Mouse (Mus musculus) stomach, embryonic 15.5 days (tissue): ENCODE measurements at regions not wholly inside any gene's neighbourhood (a gene's known extent, or its start where the extent isn't known, plus 50 kb on each side); places are given as distances from the start of the nearest gene placed in this dataset.

ENCODE experiments used
- ATAC-seq: fragments of 200-750 bp; cut with Nextera tagmentation; 2 replicates; pipeline ENCODE4 v1.8.0; 2017; ENCODE audit warnings: low read depth, moderate number of reproducible peaks, moderate TSS enrichment; ENCODE audit not compliant: insufficient read depth, low FRiP score
- H3K27ac ChIP-seq: fragments of 300-500 bp; sonication (generic); 2 replicates; pipeline ENCODE4 v1.5.1; 2015; ENCODE audit warnings: mild to moderate bottlenecking, inconsistent platforms
- H3K27me3 ChIP-seq: fragments of 300-500 bp; sonication (generic); replicated peaks from 2 replicates; pipeline ENCODE4 v1.6.1; 2015; ENCODE audit warnings: inconsistent platforms
- H3K36me3 ChIP-seq: fragments of 300-500 bp; sonication (generic); 2 replicates; pipeline ENCODE4 v1.6.1; 2015; ENCODE audit warnings: inconsistent platforms
- H3K4me1 ChIP-seq: fragments of 300-500 bp; sonication (generic); 2 replicates; pipeline ENCODE4 v1.6.1; 2015; ENCODE audit warnings: inconsistent platforms
- H3K4me2 ChIP-seq: fragments of 300-500 bp; sonication (generic); 2 replicates; pipeline ENCODE4 v1.6.1; 2015; ENCODE audit warnings: mild to moderate bottlenecking, inconsistent platforms
- H3K4me3 ChIP-seq: fragments of 300-500 bp; sonication (generic); replicated peaks from 2 replicates; pipeline ENCODE4 v1.5.1; 2015; ENCODE audit warnings: inconsistent platforms
- H3K9ac ChIP-seq: fragments of 300-500 bp; sonication (generic); 2 replicates; pipeline ENCODE4 v1.6.1; 2015; ENCODE audit warnings: inconsistent platforms
- H3K9me3 ChIP-seq: fragments of 300-500 bp; sonication (generic); 2 replicates; pipeline ENCODE4 v1.6.1; 2016; ENCODE audit warnings: inconsistent platforms
- WGBS: fragments of 180-500 bp; shearing (Covaris S2); methylation state at CpG from one replicate; pipeline ENCODE4 v1.1.7; 2015; 5-methylcytosine and 5-hydroxymethylcytosine counted together

GRCm38 (mm10) chr13:69182478-69182877 lies 183.1 kb upstream of the Adcy2 start:
- H3K9me3 ChIP-seq = no peaks in the 10 kb centered on the region
- ATAC-seq = no peak
- no peaks in the 10 kb centered on the region for H3K27me3 ChIP-seq
- 88% methylated on average over 3 of the region's 3 CpGs for WGBS
- H3K4me2 ChIP-seq = no peak overlapping the region
- no peak overlapping the region for H3K4me3 ChIP-seq
- H3K27ac ChIP-seq = no peak overlapping the region
- H3K4me1 ChIP-seq = no peaks in the 10 kb centered on the region
- H3K9ac ChIP-seq = no peak overlapping the region
- no peaks in the 10 kb centered on the region for H3K36me3 ChIP-seq

- H3K4me1 ChIP-seq = no peaks in the 10 kb centered on the region
- H3K36me3 ChIP-seq = no peaks in the 10 kb centered on the region
- H3K27ac ChIP-seq = no peak overlapping the region
- no peak overlapping the region for H3K4me3 ChIP-seq
- H3K9ac ChIP-seq = no peak overlapping the region
- no peaks in the 10 kb centered on the region for H3K27me3 ChIP-seq
- 51% methylated on average over 3 of the region's 3 CpGs for WGBS
- no peaks in the 10 kb centered on the region for H3K9me3 ChIP-seq
- no peak overlapping the region for H3K4me2 ChIP-seq
- no peak for ATAC-seq
These were observed 191.3 kb upstream of the Adcy2 start for GRCm38 (mm10) chr13:69190661-69191060.

GRCm38 (mm10) chr13:69196464-69196871 lies 197.1 kb upstream of the Adcy2 start:
- no peaks in the 10 kb centered on the region for H3K27me3 ChIP-seq
- no peak overlapping the region for H3K4me3 ChIP-seq
- no peak overlapping the region for H3K27ac ChIP-seq
- WGBS = 4% methylated on average over 4 of the region's 4 CpGs
- no peaks in the 10 kb centered on the region for H3K9me3 ChIP-seq
- H3K4me2 ChIP-seq = no peak overlapping the region
- no peaks in the 10 kb centered on the region for H3K4me1 ChIP-seq
- no peak overlapping the region for H3K9ac ChIP-seq
- no peaks in the 10 kb centered on the region for H3K36me3 ChIP-seq
- no peak for ATAC-seq

DNA sequence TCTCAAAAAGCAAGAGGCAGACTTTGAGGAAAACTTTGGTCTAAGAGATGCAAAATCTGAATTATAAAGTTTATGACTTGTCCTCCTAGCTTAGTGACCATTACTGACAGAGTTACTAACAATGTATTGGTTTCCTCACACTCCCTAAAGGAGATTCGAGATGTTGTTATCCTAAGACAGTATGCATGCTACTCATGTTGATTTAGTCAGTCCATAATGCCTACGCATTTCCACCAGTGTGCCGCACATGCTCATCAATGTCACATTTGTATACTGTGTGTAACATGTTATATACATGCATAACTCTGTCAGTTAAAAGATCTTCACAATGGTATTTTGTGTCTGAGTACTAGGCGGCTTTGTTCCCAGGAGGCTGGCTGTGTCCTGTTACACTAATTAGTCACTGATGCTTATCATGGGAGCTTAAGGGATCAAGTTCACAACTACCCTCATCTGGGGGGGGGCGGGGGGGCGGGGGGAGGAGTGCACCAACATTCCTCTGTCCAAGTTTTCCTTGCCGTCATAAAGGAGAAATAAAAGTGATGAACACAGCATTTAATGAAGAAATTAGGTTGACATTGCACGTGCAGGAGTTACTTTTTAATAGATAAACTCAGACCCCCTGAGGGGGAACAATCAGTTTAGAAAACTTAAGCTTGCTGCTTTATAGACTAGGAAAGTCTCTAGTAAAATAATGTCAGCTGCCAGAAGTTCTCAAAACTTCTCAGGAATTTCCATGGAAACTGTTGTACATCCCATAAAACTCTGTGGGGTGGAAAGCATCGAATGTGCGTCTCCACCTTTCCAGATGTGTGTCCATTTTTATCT lies 208.6 kb upstream of the Adcy2 start:
- H3K27ac ChIP-seq = no peak overlapping the region
- 66% methylated on average over 10 of the region's 10 CpGs for WGBS
- no peak for ATAC-seq
- H3K27me3 ChIP-seq = no peaks in the 10 kb centered on the region
- H3K9me3 ChIP-seq = no peaks in the 10 kb centered on the region
- H3K36me3 ChIP-seq = no peaks in the 10 kb centered on the region
- H3K9ac ChIP-seq = no peak overlapping the region
- no peak overlapping the region for H3K4me2 ChIP-seq
- H3K4me1 ChIP-seq = no peaks in the 10 kb centered on the region
- H3K4me3 ChIP-seq = no peak overlapping the region

DNA sequence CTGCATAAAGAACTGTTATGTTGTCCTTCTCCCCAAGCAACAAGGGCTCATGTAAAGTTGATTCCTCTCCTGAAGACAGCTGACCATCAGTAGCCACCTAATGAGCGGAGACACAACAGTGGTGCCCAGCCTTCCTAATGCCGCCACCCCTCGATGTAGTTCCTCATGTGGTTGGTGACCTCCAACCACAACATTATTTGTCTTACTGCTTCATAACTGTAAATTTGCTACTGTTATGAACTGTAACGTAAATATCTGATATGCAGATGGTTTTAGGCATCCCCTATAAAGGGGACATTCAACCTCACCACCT lies 209.2 kb upstream of the Adcy2 start:
- Histone ChIP-seq H3K4me3 (no peak overlapping the region), H3K4me2 (no peak overlapping the region), H3K4me1 (no peaks in the 10 kb centered on the region), H3K36me3 (no peaks in the 10 kb centered on the region), H3K27ac (no peak overlapping the region), H3K9ac (no peak overlapping the region), H3K27me3 (no peaks in the 10 kb centered on the region), H3K9me3 (no peaks in the 10 kb centered on the region)
- WGBS = 80% methylated on average over 4 of the region's 4 CpGs
- no peak for ATAC-seq

- no peaks in the 10 kb centered on the region for H3K27me3 ChIP-seq
- H3K9ac ChIP-seq = no peak overlapping the region
- H3K4me3 ChIP-seq = no peak overlapping the region
- no peak overlapping the region for H3K4me2 ChIP-seq
- 80% methylated on average over 3 of the region's 3 CpGs for WGBS
- no peak for ATAC-seq
- no peak overlapping the region for H3K27ac ChIP-seq
- H3K4me1 ChIP-seq = no peaks in the 10 kb centered on the region
- H3K9me3 ChIP-seq = no peaks in the 10 kb centered on the region
- no peaks in the 10 kb centered on the region for H3K36me3 ChIP-seq
These were observed 217.2 kb upstream of the Adcy2 start for GRCm38 (mm10) chr13:69216579-69216978.

DNA sequence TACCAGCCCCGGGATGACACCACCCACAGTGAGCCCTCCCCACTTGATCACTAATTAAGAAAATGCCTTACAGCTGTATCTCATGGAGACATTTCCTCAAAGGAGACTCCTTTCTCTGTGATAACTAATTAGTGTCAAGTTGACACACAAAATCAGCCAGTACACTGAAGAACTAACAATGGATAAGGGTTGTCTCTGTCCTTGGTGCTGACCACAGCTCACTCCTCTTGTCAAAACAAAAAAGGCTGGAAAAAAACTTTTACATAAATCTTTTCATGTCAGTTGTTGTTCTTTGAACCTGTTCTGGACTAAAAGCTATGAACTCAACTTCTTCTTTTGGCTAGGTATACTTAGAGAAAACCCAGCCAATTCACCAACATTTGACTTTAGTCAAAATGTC lies 221.1 kb upstream of the Adcy2 start:
- Histone ChIP-seq H3K9ac (no peak overlapping the region), H3K36me3 (no peaks in the 10 kb centered on the region), H3K9me3 (no peaks in the 10 kb centered on the region), H3K4me2 (no peak overlapping the region), H3K4me3 (no peak overlapping the region), H3K27me3 (no peaks in the 10 kb centered on the region), H3K4me1 (no peaks in the 10 kb centered on the region), H3K27ac (no peak overlapping the region)
- no peak for ATAC-seq
- 35% methylated on average over 1 of the region's 1 CpGs for WGBS

DNA sequence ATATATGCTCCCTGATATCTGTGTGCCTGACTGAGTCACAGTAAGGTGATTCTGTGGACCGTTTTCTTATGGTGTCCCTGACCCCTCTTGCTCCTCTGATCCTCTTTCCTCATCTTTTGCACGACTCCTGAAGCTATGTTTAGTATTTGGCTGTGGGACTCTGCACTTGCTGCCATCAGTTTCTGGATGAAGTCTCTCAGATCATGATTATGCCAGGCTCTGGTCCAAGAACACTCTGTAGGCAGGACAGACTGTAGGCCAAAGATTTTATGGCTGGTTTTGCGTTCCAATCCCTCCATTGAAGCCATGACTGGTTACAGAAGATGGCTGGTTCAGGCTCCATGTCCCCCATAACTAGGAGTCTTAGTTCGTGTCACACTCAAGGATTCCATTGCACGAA lies 227.2 kb upstream of the Adcy2 start:
- no peak for ATAC-seq
- Histone ChIP-seq H3K27me3 (no peaks in the 10 kb centered on the region), H3K4me3 (no peak overlapping the region), H3K36me3 (no peaks in the 10 kb centered on the region), H3K27ac (no peak overlapping the region), H3K9me3 (no peaks in the 10 kb centered on the region), H3K9ac (no peak overlapping the region), H3K4me2 (no peak overlapping the region), H3K4me1 (no peaks in the 10 kb centered on the region)
- 68% methylated on average over 5 of the region's 5 CpGs for WGBS

DNA sequence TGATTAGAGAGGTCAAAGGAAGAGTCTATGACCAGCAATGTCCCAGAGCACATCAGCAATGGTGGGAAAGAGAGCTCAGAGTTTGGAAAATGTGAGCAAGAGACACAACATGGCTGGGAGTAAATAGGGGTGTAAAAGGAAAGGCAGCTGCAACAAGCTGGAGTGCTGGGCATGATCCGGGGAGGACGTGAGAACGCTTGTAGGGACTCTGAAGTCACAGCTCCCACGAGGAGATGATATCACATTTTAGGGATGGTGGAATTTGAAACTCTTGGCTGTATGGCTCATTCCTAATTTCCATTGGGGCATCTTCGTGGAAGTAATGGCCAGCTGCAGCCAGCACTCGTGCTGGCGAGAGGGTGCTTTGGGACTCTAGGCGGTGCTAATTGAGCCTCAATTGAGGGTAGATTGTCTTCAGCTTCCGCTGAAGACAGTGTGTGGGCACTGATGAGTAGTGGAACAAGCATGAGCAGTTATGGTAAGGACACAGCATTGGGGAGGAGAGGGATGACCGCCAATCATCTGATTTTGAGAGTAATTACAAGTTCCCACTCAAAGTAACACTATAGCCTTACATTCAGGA lies 231.1 kb upstream of the Adcy2 start:
- H3K27me3 ChIP-seq = no peaks in the 10 kb centered on the region
- no peak overlapping the region for H3K27ac ChIP-seq
- H3K9ac ChIP-seq = no peak overlapping the region
- H3K36me3 ChIP-seq = no peaks in the 10 kb centered on the region
- H3K4me1 ChIP-seq = no peaks in the 10 kb centered on the region
- no peak overlapping the region for H3K4me3 ChIP-seq
- H3K9me3 ChIP-seq = no peaks in the 10 kb centered on the region
- no peak for ATAC-seq
- 76% methylated on average over 10 of the region's 10 CpGs for whole genome bisulfite sequencing
- no peak overlapping the region for H3K4me2 ChIP-seq

DNA sequence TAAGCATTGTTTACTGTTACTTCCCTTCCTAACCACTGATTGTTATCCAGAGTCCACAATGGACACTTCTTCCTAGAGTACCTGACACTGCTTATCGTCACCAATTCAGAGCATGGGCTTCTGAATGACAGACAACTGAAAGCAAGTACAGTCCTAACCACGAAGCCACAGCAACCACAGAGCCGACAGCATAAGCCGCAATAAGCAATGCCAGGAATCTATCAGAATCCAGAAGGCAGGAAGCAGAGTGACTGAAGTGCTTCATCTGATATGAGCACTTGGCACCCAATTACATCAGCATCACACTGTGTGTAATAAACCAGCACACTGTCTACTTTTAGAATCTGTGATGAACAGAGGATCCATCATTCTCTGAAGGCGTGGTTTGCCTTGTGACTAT lies 237.0 kb upstream of the Adcy2 start:
- WGBS = 61% methylated on average over 5 of the region's 5 CpGs
- H3K4me2 ChIP-seq = no peak overlapping the region

GRCm38 (mm10) chr13:69237918-69238317 lies 238.6 kb upstream of the Adcy2 start:
- H3K27ac ChIP-seq = no peak overlapping the region
- 86% methylated on average over 3 of the region's 3 CpGs for WGBS

More for the DNA sequence above, 237.0 kb upstream of the Adcy2 start:
- H3K9ac ChIP-seq = no peak overlapping the region
- no peaks in the 10 kb centered on the region for H3K27me3 ChIP-seq
- ATAC-seq = no peak
- H3K36me3 ChIP-seq = no peaks in the 10 kb centered on the region
- H3K4me1 ChIP-seq = no peaks in the 10 kb centered on the region
- no peak overlapping the region for H3K4me3 ChIP-seq
- no peak overlapping the region for H3K27ac ChIP-seq
- no peaks in the 10 kb centered on the region for H3K9me3 ChIP-seq

DNA sequence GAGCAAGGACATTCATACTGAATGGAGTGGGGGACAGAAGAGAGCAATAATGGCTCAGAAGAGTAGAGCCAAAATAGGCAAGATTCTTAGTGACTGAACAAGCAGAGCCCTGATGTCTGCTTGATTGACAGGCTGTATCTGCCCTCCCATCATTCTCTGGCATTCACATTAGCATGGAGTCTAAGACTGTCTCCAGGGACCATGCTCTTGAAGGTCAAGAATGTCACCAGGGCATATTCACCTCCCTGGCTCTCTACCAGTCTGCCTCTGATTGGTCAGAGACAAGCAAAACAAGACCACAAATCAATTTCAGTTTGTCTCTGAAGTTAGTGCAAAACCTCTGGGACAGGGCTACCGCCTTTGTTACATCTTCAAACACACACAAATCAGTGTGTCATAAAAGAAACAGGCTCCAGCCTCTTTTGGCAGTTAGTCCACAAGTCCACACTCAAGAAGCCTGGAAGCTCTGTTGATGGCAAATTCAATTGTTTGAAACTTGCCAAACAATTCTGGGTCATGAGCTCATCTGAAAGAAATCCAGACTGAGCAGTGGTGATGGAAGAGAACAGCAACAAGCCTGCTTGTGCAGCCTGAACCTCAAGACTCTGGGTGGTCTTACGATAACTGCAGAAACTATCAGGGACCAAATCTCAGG lies 240.0 kb upstream of the Adcy2 start:
- Histone ChIP-seq H3K4me3 (no peak overlapping the region), H3K9ac (no peak overlapping the region), H3K27ac (no peak overlapping the region), H3K9me3 (no peaks in the 10 kb centered on the region), H3K4me2 (no peak overlapping the region), H3K27me3 (no peaks in the 10 kb centered on the region), H3K36me3 (no peaks in the 10 kb centered on the region), H3K4me1 (no peaks in the 10 kb centered on the region)
- WGBS = 70% methylated on average over 2 of the region's 2 CpGs
- ATAC-seq = no peak

More at GRCm38 (mm10) chr13:69237918-69238317, 238.6 kb upstream of the Adcy2 start:
- no peak overlapping the region for H3K9ac ChIP-seq
- H3K4me1 ChIP-seq = no peaks in the 10 kb centered on the region
- H3K36me3 ChIP-seq = no peaks in the 10 kb centered on the region
- no peaks in the 10 kb centered on the region for H3K9me3 ChIP-seq
- ATAC-seq = no peak
- no peak overlapping the region for H3K4me3 ChIP-seq
- H3K4me2 ChIP-seq = no peak overlapping the region
- H3K27me3 ChIP-seq = no peaks in the 10 kb centered on the region
